Mouse (Mus musculus) forebrain, embryonic 10.5 days (tissue): Measurements from ENCODE around the gene Otud7b. TPM values are rescaled to one million over a fixed set of nuclear protein-coding genes. Genes with fewer than 3 reads are reported as not detected.

Experiments used
- DNase-seq: peaks from one replicate; pipeline ENCODE4 v3.0.0-alpha.2; 2017; ENCODE audit warnings: low spot score; ENCODE audit errors: extremely low spot score
- H3K27ac ChIP-seq: fragments of 300-500 bp; sonication (generic); 2 replicates; pipeline ENCODE4 v1.5.1; 2016; ENCODE audit warnings: mild to moderate bottlenecking
- H3K27me3 ChIP-seq: fragments of 300-500 bp; sonication (generic); 2 replicates; pipeline ENCODE4 v1.6.1; 2016; ENCODE audit warnings: mild to moderate bottlenecking; ENCODE audit not compliant: poor library complexity, severe bottlenecking
- H3K36me3 ChIP-seq: fragments of 300-500 bp; sonication (generic); replicated peaks from 2 replicates; pipeline ENCODE4 v1.6.1; 2016; ENCODE audit warnings: mild to moderate bottlenecking, moderate library complexity
- H3K4me1 ChIP-seq: fragments of 300-500 bp; sonication (generic); 2 replicates; pipeline ENCODE4 v1.6.1; 2016
- H3K4me3 ChIP-seq: fragments of 300-500 bp; sonication (generic); 2 replicates; pipeline ENCODE4 v1.5.1; 2016; ENCODE audit warnings: mild to moderate bottlenecking, moderate library complexity
- H3K9me3 ChIP-seq: fragments of 300-500 bp; sonication (generic); 2 replicates; pipeline ENCODE4 v1.6.1; 2016; ENCODE audit warnings: mild to moderate bottlenecking, moderate library complexity
- WGBS: fragments of 180-500 bp; shearing (Covaris S2); methylation state at CpG from one replicate; pipeline ENCODE4 v1.1.7; 2016; 5-methylcytosine and 5-hydroxymethylcytosine counted together
- polyA plus RNA-seq: library from polyadenylated mRNA; unstranded; fragments of >200 nt; fragmentation: Nextera tagmentation; extraction: Ambion mirVana; gene quantifications from 2 replicates; pipeline ENCODE4 v1.2.1, GENCODE M21; 2016

The Otud7b gene
- polyA plus RNA-seq, 1 experiment from 2014 or later, result 14.1 TPM

DNA sequence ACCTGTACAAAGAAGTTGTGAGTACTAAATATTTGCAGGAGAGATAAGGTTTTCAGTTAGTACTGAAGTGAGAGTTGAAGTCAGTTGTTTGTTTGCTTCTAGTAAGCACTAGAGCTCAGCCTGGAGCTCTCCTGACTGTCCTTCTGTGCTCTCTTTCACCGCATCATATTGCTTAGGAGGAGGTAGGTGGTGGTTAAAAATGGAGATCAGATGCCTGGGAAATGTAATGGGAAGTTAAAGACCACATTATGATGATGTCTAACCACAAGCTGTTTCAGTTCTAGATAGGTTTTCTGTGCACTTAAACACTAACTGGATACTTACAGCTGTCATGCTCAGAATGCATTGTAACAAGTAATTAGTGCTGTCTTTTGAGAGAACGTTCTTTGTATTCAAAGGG is 13.8 kb downstream of the Otud7b start:
- Histone ChIP-seq H3K27ac (no peak overlapping the region), H3K27me3 (no peaks in the 10 kb centered on the region), H3K36me3 (no peaks in the 10 kb centered on the region), H3K4me3 (no peak overlapping the region), H3K4me1 (no peaks in the 10 kb centered on the region), H3K9me3 (no peaks in the 10 kb centered on the region)
- no peak for DNase-seq
- 88% methylated on average over 2 of the region's 2 CpGs for WGBS

- 94% methylated on average over 2 of the region's 2 CpGs for WGBS
- no peaks in the 10 kb centered on the region for H3K27me3 ChIP-seq
- H3K4me1 ChIP-seq, result no peaks in the 10 kb centered on the region
- H3K36me3 ChIP-seq, result no peaks in the 10 kb centered on the region
- no peaks in the 10 kb centered on the region for H3K9me3 ChIP-seq
- H3K4me3 ChIP-seq, result no peak overlapping the region
- no peak for DNase-seq
- H3K27ac ChIP-seq, result no peak overlapping the region
These were observed 14.4 kb downstream of the Otud7b start for GRCm38 (mm10) chr3:96118702-96119101.

- 90% methylated on average over 5 of the region's 5 CpGs for WGBS
- Histone ChIP-seq H3K4me1 (no peaks in the 10 kb centered on the region), H3K27me3 (no peaks in the 10 kb centered on the region), H3K4me3 (no peak overlapping the region), H3K36me3 (no peaks in the 10 kb centered on the region), H3K9me3 (no peaks in the 10 kb centered on the region), H3K27ac (no peak overlapping the region)
- DNase-seq, result no peak
These were observed 19.9 kb downstream of the Otud7b start for GRCm38 (mm10) chr3:96124235-96124634.

DNA sequence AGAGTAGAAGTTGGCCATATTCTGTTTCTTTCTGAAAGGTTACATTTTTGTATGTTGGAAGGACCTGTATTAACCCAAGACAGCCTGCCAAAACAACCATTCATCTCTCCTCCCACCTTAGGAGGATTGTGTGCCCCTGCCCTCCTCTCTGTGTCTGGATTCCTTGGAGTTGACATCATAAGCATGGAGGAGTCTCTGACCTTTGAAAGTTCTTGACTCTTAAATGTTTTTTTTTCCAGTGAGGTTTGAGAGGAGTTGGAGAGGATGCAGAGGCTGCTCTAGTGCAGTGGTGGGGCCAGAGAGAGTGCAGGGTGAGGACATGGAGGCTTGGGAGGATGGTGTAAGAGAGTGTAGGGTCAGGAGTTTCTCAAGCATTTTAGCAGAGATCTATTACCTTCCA is 23.8 kb downstream of the Otud7b start:
- H3K36me3 ChIP-seq, result 0 out of 2 replicates have a peak, but pooled peaks cover 2% of the 10 kb centered on the region
- no peaks in the 10 kb centered on the region; the same call in 1 of the 2 replicates for H3K4me1 ChIP-seq
- H3K27me3 ChIP-seq, result no peaks in the 10 kb centered on the region
- no peak for DNase-seq
- no peak overlapping the region for H3K4me3 ChIP-seq
- H3K9me3 ChIP-seq, result no peaks in the 10 kb centered on the region
- no peak overlapping the region for H3K27ac ChIP-seq

GRCm38 (mm10) chr3:96132478-96132877 is 28.2 kb downstream of the Otud7b start:
- Histone ChIP-seq H3K4me3 (no peak overlapping the region), H3K4me1 (peaks cover 13% of the 10 kb centered on the region), H3K36me3 (peaks cover 11% of the 10 kb centered on the region), H3K27ac (no peak overlapping the region), H3K27me3 (no peaks in the 10 kb centered on the region), H3K9me3 (no peaks in the 10 kb centered on the region)
- WGBS, result 87% methylated on average over 3 of the region's 3 CpGs
- no peak for DNase-seq

DNA sequence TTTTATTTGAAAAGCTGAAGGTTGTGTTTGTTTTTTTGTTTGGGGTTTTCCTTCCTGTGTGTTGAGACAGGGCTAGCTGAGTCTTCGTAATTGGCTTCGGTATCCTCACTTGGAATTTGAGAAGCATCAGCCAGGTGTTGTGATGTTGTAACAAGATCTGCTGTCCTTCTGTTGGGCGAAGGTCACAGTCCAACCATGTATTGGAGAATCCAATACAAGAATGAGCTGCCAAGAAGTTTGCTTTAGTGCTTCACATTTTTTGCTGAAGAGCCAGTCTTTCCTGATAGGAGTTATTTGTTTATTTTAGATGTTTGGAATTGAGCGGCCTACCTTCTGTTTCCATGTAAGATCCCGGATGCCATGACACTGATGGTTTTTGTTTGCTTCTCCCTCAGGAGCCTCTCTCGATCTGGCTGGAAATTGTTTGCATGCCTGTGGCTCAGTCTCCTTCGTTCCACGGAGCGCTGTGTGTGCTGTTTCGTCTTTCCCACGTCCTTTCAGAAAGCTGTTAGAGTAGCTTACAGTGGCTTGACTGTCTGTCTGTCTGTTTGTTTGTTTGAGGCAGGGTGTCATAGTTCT is 29.1 kb downstream of the Otud7b start:
- Histone ChIP-seq H3K4me3 (no peak overlapping the region), H3K4me1 (peaks cover 13% of the 10 kb centered on the region), H3K27me3 (no peaks in the 10 kb centered on the region), H3K9me3 (no peaks in the 10 kb centered on the region), H3K36me3 (peaks cover 18% of the 10 kb centered on the region), H3K27ac (no peak overlapping the region)
- WGBS, result 75% methylated on average over 11 of the region's 11 CpGs
- DNase-seq, result no peak

- H3K27me3 ChIP-seq, result no peaks in the 10 kb centered on the region
- no peak for DNase-seq
- peaks cover 13% of the 10 kb centered on the region for H3K4me1 ChIP-seq
- H3K9me3 ChIP-seq, result no peaks in the 10 kb centered on the region
- no peak overlapping the region for H3K4me3 ChIP-seq
- peaks cover 23% of the 10 kb centered on the region for H3K36me3 ChIP-seq
- 90% methylated on average over 3 of the region's 3 CpGs for WGBS
- no peak overlapping the region for H3K27ac ChIP-seq
These were observed 30.7 kb downstream of the Otud7b start for GRCm38 (mm10) chr3:96135011-96135410.

DNA sequence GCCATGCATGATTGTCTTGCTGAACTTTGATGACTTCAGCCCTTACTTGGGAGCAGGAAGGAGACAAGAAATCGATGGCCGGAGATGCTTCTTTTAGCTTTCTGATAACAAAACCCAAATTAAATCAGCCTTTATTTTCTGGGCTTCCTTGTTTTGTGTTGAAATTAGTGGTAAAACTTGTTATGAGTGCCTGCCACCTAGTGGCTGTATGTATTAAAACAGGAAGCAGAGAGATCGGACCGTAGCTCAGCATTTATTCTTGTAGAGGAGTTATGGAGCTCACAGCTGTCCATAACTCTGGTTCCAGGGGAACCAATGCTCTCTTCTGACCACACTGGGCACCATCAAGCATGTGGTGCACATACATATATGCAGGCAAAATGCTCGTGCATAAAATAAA is 43.6 kb downstream of the Otud7b start:
- no peaks in the 10 kb centered on the region for H3K9me3 ChIP-seq
- no peak for DNase-seq
- no peak overlapping the region for H3K27ac ChIP-seq
- no peaks in the 10 kb centered on the region for H3K27me3 ChIP-seq
- H3K4me3 ChIP-seq, result no peak overlapping the region
- no peaks in the 10 kb centered on the region for H3K4me1 ChIP-seq
- peaks cover 62% of the 10 kb centered on the region for H3K36me3 ChIP-seq
- WGBS, result 27% methylated on average over 5 of the region's 5 CpGs

GRCm38 (mm10) chr3:96151836-96152235 is 47.5 kb downstream of the Otud7b start:
- H3K4me1 ChIP-seq, result no peaks in the 10 kb centered on the region
- 89% methylated on average over 7 of the region's 7 CpGs for WGBS
- no peak for DNase-seq
- no peaks in the 10 kb centered on the region for H3K27me3 ChIP-seq
- no peak overlapping the region for H3K4me3 ChIP-seq
- no peak overlapping the region for H3K27ac ChIP-seq
- peaks cover 68% of the 10 kb centered on the region for H3K36me3 ChIP-seq
- no peaks in the 10 kb centered on the region for H3K9me3 ChIP-seq

DNA sequence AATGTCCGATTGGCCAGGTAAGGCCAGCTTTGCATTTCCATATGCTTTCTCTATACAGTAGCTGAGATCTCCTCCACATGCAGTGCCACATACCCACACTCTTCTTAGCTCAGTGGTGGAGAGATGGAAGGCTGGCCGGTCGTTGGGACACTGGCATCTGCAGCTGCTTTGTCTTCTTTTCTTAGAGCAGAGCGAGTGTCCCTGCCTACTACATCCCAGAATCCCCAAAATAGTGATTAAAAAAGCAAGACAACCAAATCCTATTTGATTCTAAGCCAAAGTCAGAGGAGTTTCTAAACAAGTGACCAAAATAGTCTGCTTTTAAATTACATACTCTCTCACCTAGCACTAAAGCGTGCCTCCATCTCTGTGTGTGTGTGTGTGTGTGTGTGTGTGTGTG is 48.3 kb downstream of the Otud7b start:
- peaks cover 65% of the 10 kb centered on the region for H3K36me3 ChIP-seq
- no peak for DNase-seq
- 92% methylated on average over 5 of the region's 5 CpGs for WGBS
- H3K4me3 ChIP-seq, result no peak overlapping the region
- H3K27me3 ChIP-seq, result no peaks in the 10 kb centered on the region
- no peaks in the 10 kb centered on the region for H3K4me1 ChIP-seq
- no peaks in the 10 kb centered on the region for H3K9me3 ChIP-seq
- H3K27ac ChIP-seq, result no peak overlapping the region

GRCm38 (mm10) chr3:96155501-96155900 is 51.2 kb downstream of the Otud7b start:
- WGBS, result 90% methylated on average over 8 of the region's 8 CpGs
- H3K4me3 ChIP-seq, result no peak overlapping the region
- no peaks in the 10 kb centered on the region for H3K9me3 ChIP-seq
- H3K27me3 ChIP-seq, result no peaks in the 10 kb centered on the region
- no peak overlapping the region for H3K27ac ChIP-seq
- H3K36me3 ChIP-seq, result peaks cover 57% of the 10 kb centered on the region
- H3K4me1 ChIP-seq, result peaks cover 7% of the 10 kb centered on the region
- DNase-seq, result no peak

- Histone ChIP-seq H3K36me3 (peaks cover 14% of the 10 kb centered on the region), H3K27me3 (peaks cover 20% of the 10 kb centered on the region; the same call in 1 of the 2 replicates), H3K4me3 (no peak overlapping the region), H3K4me1 (peaks cover 28% of the 10 kb centered on the region), H3K9me3 (no peaks in the 10 kb centered on the region), H3K27ac (no peak overlapping the region)
- no peak for DNase-seq
- WGBS, result 87% methylated on average over 4 of the region's 4 CpGs
These were observed 55.5 kb downstream of the Otud7b start for GRCm38 (mm10) chr3:96159820-96160219.

GRCm38 (mm10) chr3:96160222-96160802 is 56.0 kb downstream of the Otud7b start:
- DNase-seq, result no peak
- Histone ChIP-seq H3K9me3 (no peaks in the 10 kb centered on the region), H3K36me3 (peaks cover 9% of the 10 kb centered on the region), H3K27me3 (peaks cover 20% of the 10 kb centered on the region; the same call in 1 of the 2 replicates), H3K4me3 (peak overlapping the region; percentile 55), H3K27ac (peak overlapping the region; percentile 80), H3K4me1 (peaks cover 28% of the 10 kb centered on the region)
- WGBS, result 59% methylated on average over 4 of the region's 4 CpGs
